Mouse (Mus musculus): ENCODE data around the gene Uqcc1. TPM values are rescaled to one million over a fixed set of nuclear protein-coding genes. Genes with fewer than 3 reads are reported as not detected.

Gene Uqcc1
- polyA plus RNA-seq, 1 experiment = 30.0 TPM

DNA sequence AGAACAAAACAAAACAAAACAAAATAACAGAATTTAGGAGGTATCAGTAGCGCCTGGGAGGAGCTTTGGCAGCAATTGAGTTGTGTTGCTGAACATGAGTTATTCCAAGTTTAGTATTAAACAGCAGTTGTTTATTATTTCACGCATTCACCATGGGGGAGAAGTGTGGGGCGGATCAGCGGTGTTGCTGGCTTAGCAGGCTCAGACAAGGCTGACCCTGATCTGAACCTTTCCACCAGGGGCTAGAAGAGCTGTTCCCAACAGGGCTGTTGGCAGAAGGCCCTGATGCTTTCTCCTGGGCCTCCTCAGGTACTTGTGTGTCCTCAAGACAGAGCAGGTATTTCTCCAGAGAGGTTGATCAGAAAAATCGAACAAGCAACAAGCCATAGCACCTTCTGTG lies 29.9 kb upstream of the Uqcc1 start:
- peaks cover 8% of the 10 kb centered on the region for H3K36me3 ChIP-seq (ENCODE audit: control insufficient read depth, insufficient read depth, low read length)
- WGBS = 96% methylated on average over 5 of the region's 5 CpGs
- no peaks in the 10 kb centered on the region for H3K27me3 ChIP-seq (ENCODE audit: control insufficient read depth, insufficient read depth, low read length)
- TF ChIP-seq CTCF (IDR thresholded peaks at IDR 0.05; ENCODE audit: borderline replicate concordance, control insufficient read depth, extremely low read depth, insufficient read depth, low read length, poor library complexity) (no peak), POLR2A (IDR thresholded peaks at IDR 0.05; ENCODE audit: control insufficient read depth, extremely low read depth, insufficient read depth, low read length, poor library complexity) (no peak)
- H3K27ac ChIP-seq (ENCODE audit: control insufficient read depth, insufficient read depth, low read length) = no peak overlapping the region
- no peaks in the 10 kb centered on the region for H3K4me1 ChIP-seq (replicated peaks; ENCODE audit: control insufficient read depth, insufficient read depth, low read length)
- H3K4me3 ChIP-seq (ENCODE audit: control insufficient read depth, insufficient read depth, low read length) = no peak overlapping the region
- no peak for DNase-seq

- under 1% methylated on average over 59 of the region's 59 CpGs for WGBS
- Histone ChIP-seq H3K36me3 (ENCODE audit: control insufficient read depth, insufficient read depth, low read length) (no peaks in the 10 kb centered on the region), H3K27ac (ENCODE audit: control insufficient read depth, insufficient read depth, low read length) (peak within 1 kb of the TSS; percentile 91), H3K4me1 (replicated peaks; ENCODE audit: control insufficient read depth, insufficient read depth, low read length) (no peaks in the 10 kb centered on the region), H3K4me3 (ENCODE audit: control insufficient read depth, insufficient read depth, low read length) (peak within 1 kb of the TSS; percentile 76), H3K27me3 (ENCODE audit: control insufficient read depth, insufficient read depth, low read length) (no peaks in the 10 kb centered on the region)
- peak; percentile 81 for DNase-seq
- TF ChIP-seq CTCF (IDR thresholded peaks at IDR 0.05; ENCODE audit: borderline replicate concordance, control insufficient read depth, extremely low read depth, insufficient read depth, low read length, poor library complexity) (no peak), POLR2A (IDR thresholded peaks at IDR 0.05; ENCODE audit: control insufficient read depth, extremely low read depth, insufficient read depth, low read length, poor library complexity) (peak; percentile 65)
These were observed 26.3 kb upstream of the Uqcc1 start, which contains the start of gene Cep250 for GRCm38 (mm10) chr2:155956134-155957059. Gene Cep250, plus strand, starts transcription at chr2:155956458.

- TF ChIP-seq POLR2A (IDR thresholded peaks at IDR 0.05; ENCODE audit: control insufficient read depth, extremely low read depth, insufficient read depth, low read length, poor library complexity) (no peak), CTCF (IDR thresholded peaks at IDR 0.05; ENCODE audit: borderline replicate concordance, control insufficient read depth, extremely low read depth, insufficient read depth, low read length, poor library complexity) (no peak)
- peak; percentile 62 for DNase-seq
- Histone ChIP-seq H3K36me3 (ENCODE audit: control insufficient read depth, insufficient read depth, low read length) (no peaks in the 10 kb centered on the region), H3K4me3 (ENCODE audit: control insufficient read depth, insufficient read depth, low read length) (no peak overlapping the region), H3K4me1 (replicated peaks; ENCODE audit: control insufficient read depth, insufficient read depth, low read length) (no peaks in the 10 kb centered on the region), H3K27ac (ENCODE audit: control insufficient read depth, insufficient read depth, low read length) (no peak overlapping the region), H3K27me3 (ENCODE audit: control insufficient read depth, insufficient read depth, low read length) (no peaks in the 10 kb centered on the region)
These were observed 21.9 kb upstream of the Uqcc1 start for GRCm38 (mm10) chr2:155952006-155952405.

DNA sequence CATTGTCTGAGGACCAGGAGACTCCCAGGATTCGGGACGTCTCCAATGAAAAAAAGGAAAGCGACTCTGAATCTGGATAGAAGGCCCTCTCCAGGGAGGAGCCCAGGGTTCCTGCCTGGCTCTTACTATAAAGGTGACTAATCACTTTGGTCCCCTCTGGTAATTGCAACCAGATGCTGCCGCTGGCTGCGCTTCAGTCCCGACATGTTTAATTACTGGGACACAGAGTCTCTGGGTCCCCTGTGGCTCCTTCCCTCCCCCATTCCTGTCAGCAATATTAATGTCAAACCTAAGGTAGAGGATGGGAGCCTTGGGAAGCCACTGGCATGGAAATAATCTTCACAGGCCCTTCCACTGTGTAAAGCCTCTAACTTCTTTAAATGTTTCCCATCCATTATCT lies 19.3 kb upstream of the Uqcc1 start:
- Histone ChIP-seq H3K4me3 (ENCODE audit: control insufficient read depth, insufficient read depth, low read length) (no peak overlapping the region), H3K27me3 (ENCODE audit: control insufficient read depth, insufficient read depth, low read length) (no peaks in the 10 kb centered on the region), H3K36me3 (ENCODE audit: control insufficient read depth, insufficient read depth, low read length) (no peaks in the 10 kb centered on the region), H3K4me1 (replicated peaks; ENCODE audit: control insufficient read depth, insufficient read depth, low read length) (no peaks in the 10 kb centered on the region), H3K27ac (ENCODE audit: control insufficient read depth, insufficient read depth, low read length) (no peak overlapping the region)
- no peak for DNase-seq
- WGBS = 89% methylated on average over 6 of the region's 6 CpGs
- TF ChIP-seq CTCF (IDR thresholded peaks at IDR 0.05; ENCODE audit: borderline replicate concordance, control insufficient read depth, extremely low read depth, insufficient read depth, low read length, poor library complexity) (no peak), POLR2A (IDR thresholded peaks at IDR 0.05; ENCODE audit: control insufficient read depth, extremely low read depth, insufficient read depth, low read length, poor library complexity) (no peak)

DNA sequence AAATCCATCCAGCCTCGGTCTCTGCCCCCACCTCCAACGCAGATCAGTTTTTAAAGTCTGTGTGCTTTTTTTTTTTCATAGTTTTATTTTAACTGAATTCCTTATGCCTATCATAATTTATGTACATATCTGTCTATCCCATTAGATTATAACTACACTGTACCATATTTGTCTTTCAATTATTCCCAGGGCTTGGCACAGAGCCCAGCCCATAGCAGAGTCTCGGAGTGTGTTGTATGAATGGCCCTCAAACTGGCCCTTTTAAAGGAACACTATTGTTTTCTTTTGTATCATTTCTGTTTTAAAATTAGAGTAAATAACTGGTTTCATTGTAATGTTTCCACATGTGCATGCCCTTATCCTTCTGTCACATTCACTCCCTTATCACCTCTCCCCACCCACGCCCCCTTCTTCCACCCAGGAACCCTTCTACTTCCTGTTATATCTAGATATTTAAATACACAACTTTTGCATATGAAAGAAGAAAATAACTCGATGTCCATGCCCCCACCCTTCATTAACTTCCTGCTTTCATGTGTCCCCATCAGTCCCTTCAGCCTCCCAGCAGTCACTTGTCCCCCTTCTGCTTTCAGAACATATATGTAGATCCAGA lies 17.4 kb upstream of the Uqcc1 start:
- H3K36me3 ChIP-seq (ENCODE audit: control insufficient read depth, insufficient read depth, low read length) = no peaks in the 10 kb centered on the region
- no peak overlapping the region for H3K4me3 ChIP-seq (ENCODE audit: control insufficient read depth, insufficient read depth, low read length)
- TF ChIP-seq CTCF (IDR thresholded peaks at IDR 0.05; ENCODE audit: borderline replicate concordance, control insufficient read depth, extremely low read depth, insufficient read depth, low read length, poor library complexity) (no peak), POLR2A (IDR thresholded peaks at IDR 0.05; ENCODE audit: control insufficient read depth, extremely low read depth, insufficient read depth, low read length, poor library complexity) (no peak)
- H3K4me1 ChIP-seq (replicated peaks; ENCODE audit: control insufficient read depth, insufficient read depth, low read length) = no peaks in the 10 kb centered on the region
- no peak for DNase-seq
- H3K27ac ChIP-seq (ENCODE audit: control insufficient read depth, insufficient read depth, low read length) = no peak overlapping the region
- 61% methylated on average over 5 of the region's 5 CpGs for WGBS
- H3K27me3 ChIP-seq (ENCODE audit: control insufficient read depth, insufficient read depth, low read length) = no peaks in the 10 kb centered on the region

- DNase-seq = no peak
- Histone ChIP-seq H3K36me3 (ENCODE audit: control insufficient read depth, insufficient read depth, low read length) (no peaks in the 10 kb centered on the region), H3K4me3 (ENCODE audit: control insufficient read depth, insufficient read depth, low read length) (no peak overlapping the region), H3K27me3 (ENCODE audit: control insufficient read depth, insufficient read depth, low read length) (no peaks in the 10 kb centered on the region), H3K4me1 (replicated peaks; ENCODE audit: control insufficient read depth, insufficient read depth, low read length) (no peaks in the 10 kb centered on the region), H3K27ac (ENCODE audit: control insufficient read depth, insufficient read depth, low read length) (no peak overlapping the region)
- TF ChIP-seq CTCF (IDR thresholded peaks at IDR 0.05; ENCODE audit: borderline replicate concordance, control insufficient read depth, extremely low read depth, insufficient read depth, low read length, poor library complexity) (no peak), POLR2A (IDR thresholded peaks at IDR 0.05; ENCODE audit: control insufficient read depth, extremely low read depth, insufficient read depth, low read length, poor library complexity) (no peak)
- 79% methylated on average over 4 of the region's 4 CpGs for WGBS
These were observed 16.4 kb upstream of the Uqcc1 start for GRCm38 (mm10) chr2:155946499-155946898.

Measured in thymus, adult 2 months (tissue).